Mouse (Mus musculus): ENCODE results near the gene Lyrm7. TPM values are rescaled to one million over a fixed set of nuclear protein-coding genes. Genes with fewer than 3 reads are reported as not detected.

Lyrm7 gene
- total RNA-seq, 2 experiments from 2014 or later = 10.8 to 11.6 TPM

GRCm38 (mm10) chr11:54801791-54802558, 58.7 kb downstream of the Lyrm7 start:
- DNase-seq = peak; percentile 62 to 70

DNA sequence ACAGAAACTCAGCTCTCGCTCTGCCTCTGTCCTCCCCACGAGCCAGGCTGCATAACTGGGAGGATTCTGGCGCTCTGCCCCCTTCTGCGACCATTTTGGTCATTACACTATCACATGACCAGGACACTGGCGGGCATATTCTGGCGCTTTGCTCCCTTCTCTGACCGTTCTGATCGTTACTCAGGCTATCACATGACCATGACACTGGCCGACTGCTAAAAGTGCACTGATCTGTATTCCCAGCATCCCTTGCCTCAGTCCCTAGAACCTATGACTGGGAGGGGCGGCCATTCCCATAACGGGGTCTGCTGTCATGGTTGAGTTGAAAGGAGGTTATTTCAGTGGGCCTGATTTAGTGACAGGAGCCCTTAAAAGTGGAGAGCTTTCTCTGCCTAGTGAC, 64.2 kb downstream of the Lyrm7 start:
- DNase-seq = no peak

GRCm38 (mm10) chr11:54794678-54795077, 66.0 kb downstream of the Lyrm7 start:
- DNase-seq = no peak

GRCm38 (mm10) chr11:54793173-54793572, 67.5 kb downstream of the Lyrm7 start:
- DNase-seq = no peak

DNA sequence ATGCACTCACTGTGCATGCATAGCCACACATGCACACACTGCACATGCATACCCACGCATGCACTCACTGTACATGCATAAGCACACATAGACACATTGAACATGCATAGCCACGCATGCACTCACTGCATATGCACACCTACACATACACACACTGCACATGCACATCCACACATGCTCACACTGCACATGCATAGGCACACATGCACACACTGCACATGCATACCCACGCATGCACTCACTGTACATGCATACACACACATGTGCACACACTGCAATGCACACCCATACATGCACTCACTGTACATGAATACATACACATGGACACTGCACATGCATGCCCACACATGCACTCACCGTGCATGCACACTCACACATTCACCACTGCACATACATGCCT, 69.3 kb downstream of the Lyrm7 start:
- DNase-seq = no peak

DNA sequence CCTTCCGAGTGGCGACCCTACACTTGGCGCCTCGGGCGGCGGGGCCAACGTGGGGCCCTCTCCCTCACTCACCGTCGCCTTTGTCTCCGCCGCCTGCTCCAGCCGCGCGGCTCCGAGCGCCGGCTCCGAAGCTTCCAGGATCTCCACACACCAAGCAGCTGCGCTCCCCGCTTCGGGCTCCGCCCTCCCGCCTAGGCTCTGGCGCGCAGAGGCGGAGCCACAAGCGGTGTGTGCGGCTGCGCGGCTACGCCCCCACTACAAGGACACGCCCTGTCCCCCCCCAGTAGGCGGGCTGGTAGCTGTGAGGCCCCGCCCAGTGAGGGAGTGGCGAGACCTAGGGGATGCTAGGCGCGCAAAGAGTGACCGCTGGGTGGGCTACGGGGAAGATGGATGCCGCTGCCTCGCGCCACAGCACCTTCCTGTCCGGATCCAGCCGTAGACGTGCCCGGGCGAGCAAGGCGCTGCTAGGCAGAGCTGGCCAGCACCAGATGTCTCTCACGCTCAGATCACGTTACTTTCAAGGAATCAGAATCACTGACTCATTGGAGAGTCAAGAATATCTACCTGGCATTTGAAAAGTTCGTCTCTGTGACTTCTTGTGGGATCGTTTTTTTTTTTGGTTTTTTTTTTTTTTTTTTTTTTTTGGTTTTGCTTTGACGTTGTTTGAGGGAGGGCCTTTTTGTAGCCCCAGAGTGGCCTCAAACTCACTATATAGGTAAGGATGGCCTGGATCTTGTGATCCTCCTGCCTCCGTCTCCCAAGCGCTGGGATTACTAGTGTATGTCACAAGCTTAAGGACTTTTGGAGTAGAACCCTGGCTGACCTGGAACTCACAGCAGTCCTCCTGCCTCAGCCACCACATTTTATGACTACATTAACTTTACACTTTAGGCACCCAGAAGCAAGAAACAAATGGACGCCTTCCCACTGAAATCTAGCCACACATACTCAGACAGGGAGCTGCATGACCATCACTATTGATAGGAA, 72.9 kb downstream of the Lyrm7 start, which contains the start of gene Cdc42se2:
TSS of gene Cdc42se2 (minus strand) at position 188 of the 987 bp plus-strand sequence.
- DNase-seq = peak; percentile 96 to 98

- DNase-seq = peak; percentile 62 to 71
Measured at GRCm38 (mm10) chr11:54786858-54787487, 73.7 kb downstream of the Lyrm7 start.

GRCm38 (mm10) chr11:54785566-54785965, 75.2 kb downstream of the Lyrm7 start:
- DNase-seq = no peak

GRCm38 (mm10) chr11:54784436-54784835, 76.3 kb downstream of the Lyrm7 start:
- no peak for DNase-seq

DNA sequence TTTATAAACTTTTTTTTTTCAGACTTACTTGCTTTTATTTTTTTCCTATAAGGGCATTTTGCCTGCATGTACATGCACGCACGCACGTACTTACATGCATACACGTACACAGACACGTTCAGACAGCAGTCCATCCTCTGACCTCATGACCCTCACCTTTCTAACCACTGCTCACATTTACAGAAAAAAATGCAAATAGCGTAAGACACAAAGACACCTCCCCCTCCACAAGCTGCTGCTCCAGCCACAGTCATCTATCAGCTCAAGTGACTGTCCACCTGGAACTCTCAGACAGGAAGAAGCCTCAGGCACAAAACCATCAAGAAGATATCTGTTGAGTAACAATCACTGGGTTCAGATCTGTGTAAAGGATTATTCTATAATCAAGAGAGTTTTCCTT, 78.5 kb downstream of the Lyrm7 start:
- DNase-seq = no peak

DNA sequence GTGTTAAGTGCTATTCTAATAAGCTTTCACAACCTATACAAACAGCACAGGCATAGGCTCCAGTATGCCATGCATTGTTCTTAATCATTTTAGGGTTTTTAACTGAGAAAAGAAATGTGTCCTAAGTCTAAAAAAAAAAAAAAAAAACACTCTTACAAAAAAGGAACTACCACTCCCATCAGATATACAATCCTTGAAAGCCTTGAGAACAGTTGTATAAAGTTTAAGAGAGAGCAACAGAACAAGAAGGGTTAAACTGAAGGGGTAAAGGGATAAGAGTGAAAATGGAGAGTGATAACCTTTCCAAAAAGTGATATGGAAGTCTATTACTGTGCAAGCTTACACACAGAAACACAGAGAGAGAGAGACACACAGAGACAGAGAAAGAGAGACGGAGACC, 80.8 kb downstream of the Lyrm7 start:
- no peak for DNase-seq

GRCm38 (mm10) chr11:54778131-54778844, 82.4 kb downstream of the Lyrm7 start:
- DNase-seq = peak; percentile 12 to 31

- no peak for DNase-seq
Measured at GRCm38 (mm10) chr11:54777387-54778130, 83.2 kb downstream of the Lyrm7 start.

Other genes with a start within 250 kb of the Lyrm7 start
- gene Cdc42se2, start 73.2 kb downstream of the Lyrm7 start, total RNA-seq (2021) = 10 to 100 TPM; 20.5 to 24.5 TPM
- 100 to 1,000 TPM; 331 to 395 TPM for gene Hint1, start 5.5 kb upstream of the Lyrm7 start, total RNA-seq (2021)
- gene Gpx3, start 41.5 kb upstream of the Lyrm7 start, total RNA-seq (2021) = 100 to 1,000 TPM; 262 to 383 TPM
- gene Tnip1, start 102.0 kb upstream of the Lyrm7 start, total RNA-seq (2021) = 10 to 100 TPM; 66.4 to 76.0 TPM
- 100 to 1,000 TPM; 114 to 115 TPM for gene Anxa6, start 172.5 kb upstream of the Lyrm7 start, total RNA-seq (2021)
- 1 to 10 TPM; 7.3 to 10.0 TPM for gene Ccdc69, start 217.2 kb upstream of the Lyrm7 start, total RNA-seq (2021)
- gene Gm2a, start 237.2 kb upstream of the Lyrm7 start, total RNA-seq (2021) = 100 to 1,000 TPM; 220 to 225 TPM